ENCODE assay signal across 8 mouse cellular contexts in genomic region chr7:19714836-19715235, GRCm38 (mm10). TPM values are rescaled to one million over a fixed set of nuclear protein-coding genes. Genes with fewer than 3 reads are reported as not detected.
DNase-seq lines count a peak whose midpoint lies in the region; ATAC-seq and TF ChIP-seq lines count a peak whose summit lies in the region.

No protein-coding gene starts in this region.

- H3K4me2 ChIP-seq in embryonic facial prominence, embryonic 12.5 days (replicated peaks): peak overlapping the region; percentile 76
- H3K4me2 ChIP-seq in hindbrain, embryonic 16.5 days (ENCODE audit: low read length): peak overlapping the region; percentile 74
- peak overlapping the region; percentile 97 for H3K4me2 ChIP-seq in midbrain, postnatal 0 days (ENCODE audit: low read depth, low read length, poor library complexity, severe bottlenecking)

- under 1% methylated on average over 39 of the region's 39 CpGs for WGBS in embryonic facial prominence, embryonic 12.5 days
- whole genome bisulfite sequencing in hindbrain, embryonic 16.5 days: under 1% methylated on average over 37 of the region's 39 CpGs
- under 1% methylated on average over 37 of the region's 39 CpGs for WGBS in midbrain, postnatal 0 days

- no peak for TF ChIP-seq CTCF in left cerebral cortex, adult 2 months (IDR thresholded peaks at IDR 0.05)
- TF ChIP-seq CTCF in midbrain, postnatal 0 days (IDR thresholded peaks at IDR 0.05): no peak

- H3K4me1 ChIP-seq in embryonic facial prominence, embryonic 12.5 days: peaks cover 18% of the 10 kb centered on the region; the same call in 1 of the 2 replicates
- H3K4me1 ChIP-seq in hindbrain, embryonic 16.5 days (ENCODE audit: control insufficient read depth, insufficient read depth, low read depth, low read length): peaks cover 16% of the 10 kb centered on the region
- no peaks in the 10 kb centered on the region; the same call in 1 of the 2 replicates for H3K4me1 ChIP-seq in midbrain, postnatal 0 days (ENCODE audit: insufficient read depth, low read length)

- no peaks in the 10 kb centered on the region for H3K27me3 ChIP-seq in embryonic facial prominence, embryonic 12.5 days
- H3K27me3 ChIP-seq in hindbrain, embryonic 16.5 days (replicated peaks; ENCODE audit: control insufficient read depth, insufficient read depth, low read length): no peaks in the 10 kb centered on the region
- no peaks in the 10 kb centered on the region for H3K27me3 ChIP-seq in midbrain, postnatal 0 days (ENCODE audit: insufficient read depth, low read length)

- H3K9ac ChIP-seq in embryonic facial prominence, embryonic 12.5 days: peak overlapping the region; percentile 97
- H3K9ac ChIP-seq in hindbrain, embryonic 16.5 days (ENCODE audit: low read depth, low read length): peak overlapping the region; percentile 84
- peak overlapping the region; percentile 92 for H3K9ac ChIP-seq in midbrain, postnatal 0 days (replicated peaks; ENCODE audit: low read length, poor library complexity, severe bottlenecking)

- no peak for ATAC-seq in embryonic facial prominence, embryonic 12.5 days (ENCODE audit: insufficient number of reproducible peaks, insufficient read depth, low FRiP score, low TSS enrichment)
- no peak for ATAC-seq in hindbrain, embryonic 16.5 days
- ATAC-seq in midbrain, postnatal 0 days (ENCODE audit: low FRiP score): no peak
- no peak for ATAC-seq in CD4-positive, CD25-positive, alpha-beta regulatory T cell, adult 4 months
- ATAC-seq in inflammation-experienced regulatory T-cells, adult 6 months: no peak

- H3K27ac ChIP-seq in left cerebral cortex, adult 2 months: peak overlapping the region; percentile 90
- H3K27ac ChIP-seq in embryonic facial prominence, embryonic 12.5 days: peak overlapping the region; percentile 76
- H3K27ac ChIP-seq in hindbrain, embryonic 16.5 days (ENCODE audit: low read depth, low read length): peak overlapping the region; percentile 71
- H3K27ac ChIP-seq in midbrain, postnatal 0 days (ENCODE audit: low read depth, low read length): peak overlapping the region; percentile 80

- peak overlapping the region; percentile 91 for H3K4me3 ChIP-seq in left cerebral cortex, adult 2 months
- peak overlapping the region; percentile 100 for H3K4me3 ChIP-seq in embryonic facial prominence, embryonic 12.5 days
- H3K4me3 ChIP-seq in hindbrain, embryonic 16.5 days (ENCODE audit: low read length): peak overlapping the region; percentile 75
- H3K4me3 ChIP-seq in midbrain, postnatal 0 days (ENCODE audit: low read depth, low read length): peak overlapping the region; percentile 99

- no peaks in the 10 kb centered on the region for H3K9me3 ChIP-seq in embryonic facial prominence, embryonic 12.5 days
- H3K9me3 ChIP-seq in hindbrain, embryonic 16.5 days (ENCODE audit: control insufficient read depth, low read length): no peaks in the 10 kb centered on the region
- no peaks in the 10 kb centered on the region for H3K9me3 ChIP-seq in midbrain, postnatal 0 days (ENCODE audit: low read length)

- intact Hi-C loops in left cerebral cortex, adult 2 months (cut with DNase I): loop anchor here (10.0 kb wide), 1 partner anchor 710 kb away; the partner anchor contains the start of gene Irf2bp1
- intact Hi-C loops in left cerebral cortex, postnatal 25 days (cut with DNase I): loop anchor here (1.0 to 5.0 kb wide), 2 partner anchors 50 to 793 kb away; partner anchors contain the start of gene Clptm1

- peaks cover 48% of the 10 kb centered on the region for H3K36me3 ChIP-seq in embryonic facial prominence, embryonic 12.5 days
- peaks cover 8% of the 10 kb centered on the region for H3K36me3 ChIP-seq in hindbrain, embryonic 16.5 days (ENCODE audit: control insufficient read depth, insufficient read depth, low read length)
- peaks cover 14% of the 10 kb centered on the region for H3K36me3 ChIP-seq in midbrain, postnatal 0 days (ENCODE audit: insufficient read depth, low read length)

- DNase-seq in left cerebral cortex, adult 2 months (ENCODE audit: extremely low spot score in 1 of 2, low spot score in 2 of 2): peak in 1 of 2 experiments; percentile 47
- DNase-seq in left cerebral cortex, adult 8-10 months (ENCODE audit: low spot score in 2 of 2): no peak
- DNase-seq in midbrain, postnatal 0 days (ENCODE audit: low spot score): peak; percentile 6
- DNase-seq in left cerebral cortex, postnatal 25 days (ENCODE audit: low spot score in 2 of 2): no peak

RNA-seq across cellular contexts. Expression of gene Tomm40, which starts 0.4 kb away (rescaled TPM):
- total RNA-seq in left cerebral cortex, adult 2 months (2021): 100 to 1,000 TPM; 117 TPM
- 100 to 1,000 TPM; 109 to 112 (median 111) TPM for total RNA-seq in left cerebral cortex, adult 8-10 months (2022)
- polyA plus RNA-seq in embryonic facial prominence, embryonic 12.5 days (2016; fragmentation: Nextera tagmentation; extraction: Ambion mirVana): 163 and 174 TPM in 2 replicates
- 134 and 135 TPM in 2 replicates for polyA plus RNA-seq in hindbrain, embryonic 16.5 days (2015; fragmentation: Nextera tagmentation; extraction: Ambion mirVana)
- total RNA-seq in midbrain, postnatal 0 days (2014; rRNA removed): 122 and 133 TPM in 2 replicates
- 160 and 161 TPM in 2 replicates for polyA plus RNA-seq in midbrain, postnatal 0 days (2015; fragmentation: Nextera tagmentation; extraction: Ambion mirVana)
- 1 to 10 TPM; 3.7 to 6.9 TPM for polyA plus RNA-seq in CD4-positive, CD25-positive, alpha-beta regulatory T cell, adult 4 months (2017; shearing (Covaris generic))
- 100 to 1,000 TPM; 112 to 115 TPM for total RNA-seq in left cerebral cortex, postnatal 25 days (2021)
- polyA plus RNA-seq in inflammation-experienced regulatory T-cells, adult 6 months (2017; shearing (Covaris generic)): 10 to 100 TPM in 1 of 3 experiments, 1 to 10 TPM in 2; 7.3 to 10.5 (median 8.0) TPM

RNA-seq across cellular contexts. Expression of gene Apoe, which starts 15.8 kb away (rescaled TPM):
- total RNA-seq in left cerebral cortex, adult 2 months (2021): 1,000 to 10,000 TPM; 1,824 to 1,912 TPM
- total RNA-seq in left cerebral cortex, adult 8-10 months (2022): 1,000 to 10,000 TPM; 1,704 to 2,821 (median 2,131) TPM
- polyA plus RNA-seq in embryonic facial prominence, embryonic 12.5 days (2016; fragmentation: Nextera tagmentation; extraction: Ambion mirVana): 200 and 220 TPM in 2 replicates
- 849 and 1,414 TPM in 2 replicates for polyA plus RNA-seq in hindbrain, embryonic 16.5 days (2015; fragmentation: Nextera tagmentation; extraction: Ambion mirVana)
- 1,618 and 2,613 TPM in 2 replicates for total RNA-seq in midbrain, postnatal 0 days (2014; rRNA removed)
- 2,139 and 2,488 TPM in 2 replicates for polyA plus RNA-seq in midbrain, postnatal 0 days (2015; fragmentation: Nextera tagmentation; extraction: Ambion mirVana)
- polyA plus RNA-seq in CD4-positive, CD25-positive, alpha-beta regulatory T cell, adult 4 months (2017; shearing (Covaris generic)): 1 to 10 TPM; 6.6 to 7.6 TPM
- total RNA-seq in left cerebral cortex, postnatal 25 days (2021): 1,000 to 10,000 TPM; 2,052 to 2,099 TPM
- polyA plus RNA-seq in inflammation-experienced regulatory T-cells, adult 6 months (2017; shearing (Covaris generic)): 10 to 100 TPM in 2 of 3 experiments, 1 to 10 TPM in 1; 8.7 to 11.9 (median 10.6) TPM

RNA-seq across cellular contexts. Expression of gene Apoc1, which starts 22.4 kb away (rescaled TPM):
- 1 to 10 TPM; 3.5 to 3.7 TPM for total RNA-seq in left cerebral cortex, adult 2 months (2021)
- 1 to 10 TPM; 3.4 to 6.2 (median 4.7) TPM for total RNA-seq in left cerebral cortex, adult 8-10 months (2022)
- 6.1 and 6.4 TPM in 2 replicates for polyA plus RNA-seq in embryonic facial prominence, embryonic 12.5 days (2016; fragmentation: Nextera tagmentation; extraction: Ambion mirVana)
- 1.4 and 3.1 TPM in 2 replicates for polyA plus RNA-seq in hindbrain, embryonic 16.5 days (2015; fragmentation: Nextera tagmentation; extraction: Ambion mirVana)
- total RNA-seq in midbrain, postnatal 0 days (2014; rRNA removed): 3.6 and 5.1 TPM in 2 replicates
- 7.9 and 9.0 TPM in 2 replicates for polyA plus RNA-seq in midbrain, postnatal 0 days (2015; fragmentation: Nextera tagmentation; extraction: Ambion mirVana)
- polyA plus RNA-seq in CD4-positive, CD25-positive, alpha-beta regulatory T cell, adult 4 months (2017; shearing (Covaris generic)): not detected
- total RNA-seq in left cerebral cortex, postnatal 25 days (2021): 1 to 10 TPM; 2.6 to 4.0 TPM
- 1 to 10 TPM in 1 of 3 experiments, not detected in 2; 1.2 TPM for polyA plus RNA-seq in inflammation-experienced regulatory T-cells, adult 6 months (2017; shearing (Covaris generic))

RNA-seq across cellular contexts. Expression of gene Apoc4, which starts 33.6 kb away (rescaled TPM):
- total RNA-seq in left cerebral cortex, adult 2 months (2021): not detected
- total RNA-seq in left cerebral cortex, adult 8-10 months (2022): under 1 TPM in 1 of 4 experiments, not detected in 3; 0.81 TPM
- polyA plus RNA-seq in embryonic facial prominence, embryonic 12.5 days (2016; fragmentation: Nextera tagmentation; extraction: Ambion mirVana): not detected in 2 replicates
- polyA plus RNA-seq in hindbrain, embryonic 16.5 days (2015; fragmentation: Nextera tagmentation; extraction: Ambion mirVana): not detected in 2 replicates
- total RNA-seq in midbrain, postnatal 0 days (2014; rRNA removed): not detected in 2 replicates
- polyA plus RNA-seq in midbrain, postnatal 0 days (2015; fragmentation: Nextera tagmentation; extraction: Ambion mirVana): not detected in 2 replicates
- polyA plus RNA-seq in CD4-positive, CD25-positive, alpha-beta regulatory T cell, adult 4 months (2017; shearing (Covaris generic)): under 1 TPM in 1 of 2 experiments, not detected in 1; 0.36 TPM
- total RNA-seq in left cerebral cortex, postnatal 25 days (2021): not detected
- polyA plus RNA-seq in inflammation-experienced regulatory T-cells, adult 6 months (2017; shearing (Covaris generic)): 1 to 10 TPM in 2 of 3 experiments, not detected in 1; 1.0 to 1.4 TPM

RNA-seq across cellular contexts. Expression of gene Gm44805, which starts 33.6 kb away (rescaled TPM):
- not detected for total RNA-seq in left cerebral cortex, adult 2 months (2021)
- not detected for total RNA-seq in left cerebral cortex, adult 8-10 months (2022)
- polyA plus RNA-seq in embryonic facial prominence, embryonic 12.5 days (2016; fragmentation: Nextera tagmentation; extraction: Ambion mirVana): not detected in 2 replicates
- polyA plus RNA-seq in hindbrain, embryonic 16.5 days (2015; fragmentation: Nextera tagmentation; extraction: Ambion mirVana): not detected in 2 replicates
- not detected in 2 replicates for total RNA-seq in midbrain, postnatal 0 days (2014; rRNA removed)
- polyA plus RNA-seq in midbrain, postnatal 0 days (2015; fragmentation: Nextera tagmentation; extraction: Ambion mirVana): not detected in 2 replicates
- polyA plus RNA-seq in CD4-positive, CD25-positive, alpha-beta regulatory T cell, adult 4 months (2017; shearing (Covaris generic)): not detected
- total RNA-seq in left cerebral cortex, postnatal 25 days (2021): not detected
- polyA plus RNA-seq in inflammation-experienced regulatory T-cells, adult 6 months (2017; shearing (Covaris generic)): not detected

Comparison
In these comparisons a context has a peak if more than half of its experiments do, and no peak if none do; other contexts are left out.
1. RNA of gene Tomm40, which starts 0.4 kb away (polyA plus RNA-seq): 163 to 174 TPM in embryonic facial prominence, embryonic 12.5 days, 160 to 161 TPM in midbrain, postnatal 0 days and 134 to 135 TPM in hindbrain, embryonic 16.5 days; 7.3 to 10.5 TPM in inflammation-experienced regulatory T-cells, adult 6 months and 3.7 to 6.9 TPM in CD4-positive, CD25-positive, alpha-beta regulatory T cell, adult 4 months; every median in the first group is over 10 times any median in the second.
2. RNA of gene Apoe, which starts 15.8 kb away (polyA plus RNA-seq): 2,139 to 2,488 TPM in midbrain, postnatal 0 days, 849 to 1,414 TPM in hindbrain, embryonic 16.5 days and 200 to 220 TPM in embryonic facial prominence, embryonic 12.5 days; 8.7 to 11.9 TPM in inflammation-experienced regulatory T-cells, adult 6 months and 6.6 to 7.6 TPM in CD4-positive, CD25-positive, alpha-beta regulatory T cell, adult 4 months; every median in the first group is over 10 times any median in the second.
3. Peak in every context shown above with its lines, with median percentiles within 50 percentile points of each other: H3K27ac ChIP-seq, H3K4me3 ChIP-seq, H3K4me2 ChIP-seq and H3K9ac ChIP-seq.